Mouse (Mus musculus) lung, postnatal 0 days (tissue): ENCODE results near the gene Snapc4.

Source experiments
- CTCF ChIP-seq: IDR thresholded peaks from 2 replicates; pipeline ENCODE4 v1.5.1; 2016; ENCODE audit warnings: antibody characterized with exemption, mild to moderate bottlenecking
- EP300 ChIP-seq: IDR thresholded peaks from 2 replicates; pipeline ENCODE4 v1.6.1; 2016; ENCODE audit warnings: antibody characterized with exemption, mild to moderate bottlenecking, control low read depth

GRCm38 (mm10) chr2:26398978-26399377 lies 18.5 kb upstream of the Snapc4 start:
- TF ChIP-seq EP300 (no peak), CTCF (no peak)
